Mouse (Mus musculus): ENCODE results near the gene Arhgap27. TPM values are rescaled to one million over a fixed set of nuclear protein-coding genes. Genes with fewer than 3 reads are reported as not detected.
"Not testable (repeated sequence)": the region's sequence is repeated elsewhere in the genome, so short reads cannot be mapped to it uniquely, and the experiment has no call there.

The Arhgap27 gene
- polyA plus RNA-seq (2017; shearing (Covaris generic)), result 10 to 100 TPM; 21.4 to 36.6 TPM

DNA sequence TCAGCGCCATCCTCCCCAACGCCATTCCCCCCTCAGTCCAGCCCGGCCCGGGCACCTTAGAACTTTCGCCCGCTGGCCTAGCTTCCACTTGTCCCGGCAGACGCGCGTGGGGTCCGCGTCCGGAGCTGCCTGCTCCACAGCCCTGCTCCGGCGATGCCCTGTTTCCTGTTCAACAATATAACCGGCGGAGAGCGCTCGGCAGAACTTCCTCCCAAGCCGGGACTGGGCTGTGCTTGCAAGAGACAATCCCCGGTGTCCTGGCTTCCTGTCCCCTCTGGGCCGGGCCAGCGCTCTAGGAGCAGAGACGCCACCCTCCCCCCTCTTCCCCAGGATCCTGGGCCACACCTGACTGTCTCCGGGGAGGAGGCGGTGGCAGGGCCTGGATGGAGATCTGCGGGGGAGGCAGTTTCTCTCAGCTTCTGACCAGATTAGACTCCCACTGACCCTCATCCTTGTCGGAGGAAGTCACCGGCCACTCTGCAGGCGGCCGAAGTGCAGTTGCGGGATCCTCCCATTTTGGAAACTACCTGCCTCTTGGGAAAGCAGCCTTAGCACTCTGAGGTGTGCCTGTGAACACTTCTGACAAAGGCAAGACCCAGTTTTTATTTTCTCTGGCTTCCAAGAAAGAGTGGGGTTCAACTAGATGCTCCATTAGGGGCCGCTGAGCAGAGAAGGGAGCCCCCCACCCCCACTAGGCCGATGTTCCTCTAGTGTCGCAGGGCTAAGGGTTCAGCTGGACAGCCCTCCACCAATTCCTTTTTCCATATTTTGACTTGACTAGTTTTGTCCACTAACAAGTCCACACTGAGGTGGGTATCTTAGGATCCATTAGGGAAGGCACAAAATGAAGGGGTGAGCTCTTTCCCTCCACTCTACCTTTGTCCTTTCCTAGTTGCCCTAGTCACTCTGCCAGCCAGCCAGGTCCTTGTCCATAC, at the start of gene Arhgap27:
Gene Arhgap27, minus strand, starts transcription at position 479 of the 935 bp plus-strand sequence.
- peak; percentile 66 for ATAC-seq

DNA sequence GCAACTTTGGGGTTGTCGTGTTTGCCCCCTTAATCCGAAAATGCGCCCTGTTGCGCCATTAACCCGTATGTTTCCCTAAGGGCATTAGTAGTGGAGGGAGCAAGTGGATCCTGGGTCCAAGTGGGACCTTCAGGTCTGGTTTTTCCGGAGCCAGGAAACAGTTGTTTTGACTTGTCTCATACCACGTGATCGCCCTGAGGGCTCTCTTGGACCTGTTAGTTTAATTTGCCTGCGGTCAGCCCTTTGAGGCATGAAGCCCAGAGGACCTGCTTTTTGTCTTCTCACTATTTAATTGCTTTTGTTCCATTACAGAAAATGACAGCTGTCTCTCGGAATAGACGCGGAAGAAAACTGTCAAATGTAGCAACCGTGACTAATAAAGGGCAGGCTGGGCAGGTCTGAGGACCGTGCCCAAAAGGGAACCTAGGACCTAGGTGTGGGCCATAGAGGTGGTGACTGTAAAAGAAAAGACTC, 49.5 kb upstream of the Arhgap27 start:
- ATAC-seq, result peak; percentile 8

DNA sequence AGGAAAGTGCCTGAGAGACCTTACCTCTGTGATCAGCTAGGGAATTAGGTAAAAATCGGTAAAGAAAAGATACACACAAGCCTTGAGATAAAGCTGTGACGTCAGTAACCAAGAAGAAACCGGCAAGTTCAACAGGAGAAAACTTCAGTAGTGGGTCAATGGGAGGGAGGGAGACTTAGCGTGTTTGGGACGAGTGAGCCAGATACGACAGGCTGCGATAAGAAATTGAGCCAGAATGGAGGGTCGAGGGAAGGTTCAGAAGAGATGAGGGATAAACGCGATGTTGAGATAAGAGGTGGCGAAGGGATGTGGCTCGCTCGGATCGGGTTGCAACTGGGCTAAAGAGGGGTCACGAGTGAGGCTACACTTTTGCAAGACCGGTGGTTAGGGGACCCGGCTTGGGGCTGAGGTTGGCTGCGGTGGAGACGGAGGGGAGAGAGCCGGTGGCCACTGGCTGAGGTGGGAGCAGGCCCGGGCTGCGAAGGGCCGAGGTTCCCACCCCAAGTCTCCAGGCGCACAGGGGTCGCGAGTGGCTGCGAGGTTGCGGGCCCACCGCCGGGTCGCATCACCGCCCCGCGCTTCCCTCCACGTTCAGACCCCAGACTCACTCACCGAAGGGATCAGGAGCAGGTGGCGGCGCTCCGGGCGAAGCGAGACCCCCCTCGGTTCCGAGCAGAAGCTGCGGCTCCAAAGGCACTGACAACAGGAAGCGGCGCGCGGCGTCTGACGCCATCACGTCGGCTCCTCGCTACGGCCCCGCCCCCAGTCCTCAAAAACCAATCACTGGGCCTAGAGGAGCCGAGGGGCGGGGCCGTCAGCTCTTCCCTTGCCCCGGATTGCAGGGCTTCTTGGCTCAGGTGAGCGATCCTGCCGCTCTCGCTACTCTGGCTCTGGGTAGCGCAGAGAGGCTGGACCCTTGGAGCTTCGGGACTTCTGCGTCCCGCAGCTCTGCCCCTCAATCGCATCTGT, 48.8 kb upstream of the Arhgap27 start, which contains the start of gene Plekhm1:
Gene Plekhm1, minus strand, starts transcription at position 707 of the 969 bp plus-strand sequence.
- ATAC-seq, result peak; percentile 97

DNA sequence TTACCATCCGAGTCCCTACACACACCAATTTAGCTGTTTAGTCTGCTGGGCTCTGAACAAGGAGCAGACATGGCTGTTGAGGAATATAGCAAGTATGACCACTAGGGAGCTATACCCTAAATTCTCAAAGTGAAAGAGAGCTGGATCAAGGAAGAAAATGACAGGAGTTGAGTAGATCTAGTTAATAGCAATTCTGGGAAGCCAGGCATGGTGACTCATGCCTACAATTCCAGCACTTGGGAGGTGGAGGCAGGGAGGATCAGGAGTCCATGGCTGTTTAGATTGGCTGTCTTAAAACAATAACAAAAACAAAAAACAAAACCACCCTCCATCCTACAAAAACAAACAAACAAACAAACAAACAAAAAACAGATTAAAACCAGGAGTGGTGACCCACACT, 47.8 kb upstream of the Arhgap27 start:
- no peak for ATAC-seq

DNA sequence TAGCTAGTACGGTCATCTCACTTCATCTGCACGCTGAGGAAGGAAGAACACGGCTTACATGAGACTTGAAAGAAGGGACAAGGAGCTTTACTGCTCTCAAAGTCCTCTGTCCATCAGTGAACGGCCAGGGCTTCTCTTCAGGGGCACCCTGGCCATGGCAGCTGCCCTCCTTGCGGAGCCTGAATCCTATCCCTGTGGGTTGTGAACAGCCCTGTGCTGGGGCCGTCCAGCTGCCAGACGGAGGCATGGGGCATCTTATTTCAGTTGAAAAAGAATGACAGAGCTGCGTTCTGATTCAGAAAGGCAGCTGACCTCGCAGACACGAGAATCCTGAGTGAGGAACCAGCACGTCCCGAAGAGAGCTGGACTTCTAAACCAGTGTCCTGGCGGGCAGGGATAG, 45.4 kb upstream of the Arhgap27 start:
- ATAC-seq, result no peak

DNA sequence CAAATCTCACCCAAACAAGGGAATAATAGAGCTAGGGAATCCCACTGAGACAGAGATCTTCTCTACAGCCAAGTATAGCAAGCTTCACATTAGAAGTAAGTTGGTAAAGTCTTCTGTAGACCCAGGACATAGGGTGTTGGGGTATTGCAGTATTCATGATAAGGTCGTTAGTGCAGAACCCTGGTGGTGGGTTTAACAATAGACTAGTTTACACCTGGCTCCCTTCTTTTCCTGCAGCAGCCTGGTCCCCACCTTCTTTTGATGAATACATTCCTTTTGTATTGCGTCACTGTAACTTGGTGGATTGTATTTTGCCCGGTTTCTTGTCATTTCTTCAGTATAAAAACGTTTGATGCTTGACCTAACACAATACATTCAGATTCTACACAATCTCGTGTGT, 43.6 kb upstream of the Arhgap27 start:
- not testable (repeated sequence) for ATAC-seq

DNA sequence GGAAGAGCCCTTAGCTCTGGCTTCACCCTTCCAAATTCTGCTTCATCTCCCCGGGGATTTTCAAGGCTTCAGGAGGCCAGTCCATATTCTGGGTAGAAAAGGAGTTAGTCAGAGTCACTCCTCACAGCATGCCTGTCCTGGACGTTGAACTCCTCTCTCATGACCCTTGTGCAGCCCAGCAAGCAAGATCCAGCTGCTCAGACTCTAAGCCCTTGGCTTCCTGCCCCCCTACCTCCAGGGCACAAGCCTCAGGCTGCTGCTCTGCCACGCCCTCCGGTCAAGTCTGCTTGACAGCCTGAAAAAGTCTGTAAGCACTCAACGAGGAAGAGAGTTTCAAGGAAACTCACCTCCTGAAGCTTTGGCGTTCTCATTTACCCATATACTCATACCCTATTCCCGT, 43.1 kb upstream of the Arhgap27 start:
- no peak for ATAC-seq

DNA sequence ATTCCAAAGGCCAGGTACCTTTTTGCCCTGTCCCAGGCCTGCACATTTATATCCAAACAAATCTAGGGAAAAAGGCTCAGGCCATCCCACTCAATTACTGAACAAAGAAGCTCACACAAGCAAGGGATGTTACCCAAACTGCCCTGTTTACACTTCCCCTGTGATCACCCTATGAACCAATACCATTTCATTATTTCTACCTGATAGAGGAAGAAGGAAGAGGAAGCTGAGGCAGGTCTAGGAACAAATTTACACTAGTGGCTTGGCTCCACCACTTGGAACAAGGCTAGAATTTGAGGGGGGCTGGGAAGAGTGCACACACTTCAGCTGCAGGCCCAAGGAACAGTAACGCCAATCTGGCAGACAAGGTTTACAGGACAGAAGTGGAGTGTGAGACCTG, 42.3 kb upstream of the Arhgap27 start:
- ATAC-seq, result no peak

DNA sequence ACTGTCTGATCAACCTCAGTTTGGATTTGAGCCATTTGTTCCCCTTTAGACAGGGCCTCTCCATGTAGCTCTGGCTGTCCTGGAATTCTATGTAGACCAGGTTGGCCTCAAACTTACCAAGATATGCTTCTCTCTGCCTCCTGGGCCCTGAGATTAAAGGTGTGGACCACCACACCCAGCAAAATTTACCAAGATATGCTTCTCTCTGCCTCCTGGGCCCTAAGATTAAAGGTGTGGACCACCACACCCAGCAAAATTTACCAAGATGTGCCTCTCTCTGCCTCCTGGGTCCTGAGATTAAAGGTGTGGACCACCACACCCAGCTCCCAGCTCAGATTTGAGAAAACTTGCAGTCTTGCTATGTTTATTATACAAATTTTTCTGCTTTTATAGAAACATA, 41.1 kb upstream of the Arhgap27 start:
- no peak for ATAC-seq

DNA sequence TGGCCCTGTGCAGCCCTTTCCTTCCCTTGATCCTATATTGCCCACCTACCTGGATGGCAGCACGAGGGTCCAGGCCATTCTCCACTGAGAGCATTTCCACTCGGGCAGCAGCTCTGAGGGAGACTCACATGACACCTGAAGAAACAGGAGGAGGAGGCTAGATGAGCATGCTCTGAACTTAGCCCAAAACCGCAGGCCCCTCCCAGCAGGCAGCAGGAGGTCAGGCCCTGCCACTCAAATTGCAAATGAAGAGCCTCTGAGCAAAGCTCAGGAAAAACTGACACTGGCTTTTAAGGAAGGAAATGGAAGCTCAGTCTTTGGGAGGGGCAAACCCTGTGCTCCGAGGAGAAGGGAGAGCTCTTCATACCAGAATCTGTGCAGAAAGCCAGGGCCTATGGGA, 40.3 kb upstream of the Arhgap27 start:
- no peak for ATAC-seq

DNA sequence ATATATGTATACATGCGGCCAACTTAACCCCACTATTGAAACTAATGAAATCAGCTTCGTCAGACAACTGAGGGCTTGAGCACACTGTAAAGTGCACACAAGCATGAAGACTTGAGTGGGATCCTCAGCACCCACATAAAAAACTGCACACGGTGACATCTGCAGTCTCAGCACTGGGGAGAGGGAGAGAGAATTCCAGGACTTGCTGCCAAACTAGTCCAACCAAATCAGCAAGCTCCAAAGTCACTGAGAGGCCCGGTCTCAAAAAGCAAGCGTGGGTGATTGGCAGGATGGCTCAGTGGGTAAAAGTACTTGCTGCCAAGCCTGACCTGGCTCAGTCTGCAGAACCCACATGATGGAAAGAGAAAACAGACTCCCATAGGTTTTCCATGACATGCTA, 39.2 kb upstream of the Arhgap27 start:
- no peak for ATAC-seq

DNA sequence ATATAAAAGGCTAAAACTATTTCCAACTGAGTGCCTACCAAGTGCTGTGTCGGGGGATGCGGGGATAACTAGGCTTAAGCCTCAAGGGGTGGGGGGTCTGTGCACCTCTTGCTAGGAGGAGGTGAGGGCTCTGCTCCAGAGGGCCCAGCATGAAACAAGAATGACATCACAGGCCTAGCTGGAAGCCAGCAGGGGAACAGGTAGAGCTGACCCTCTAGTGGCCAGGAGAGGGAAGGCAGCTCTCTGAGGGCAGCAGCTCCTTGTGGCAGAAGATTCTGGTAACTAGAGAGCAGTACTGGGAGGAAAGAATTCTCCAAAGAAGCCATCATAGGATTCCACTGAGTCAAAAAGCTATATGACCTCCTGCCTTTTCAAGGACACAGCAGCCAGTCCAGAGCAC, 38.7 kb upstream of the Arhgap27 start:
- peak; percentile 84 for ATAC-seq

DNA sequence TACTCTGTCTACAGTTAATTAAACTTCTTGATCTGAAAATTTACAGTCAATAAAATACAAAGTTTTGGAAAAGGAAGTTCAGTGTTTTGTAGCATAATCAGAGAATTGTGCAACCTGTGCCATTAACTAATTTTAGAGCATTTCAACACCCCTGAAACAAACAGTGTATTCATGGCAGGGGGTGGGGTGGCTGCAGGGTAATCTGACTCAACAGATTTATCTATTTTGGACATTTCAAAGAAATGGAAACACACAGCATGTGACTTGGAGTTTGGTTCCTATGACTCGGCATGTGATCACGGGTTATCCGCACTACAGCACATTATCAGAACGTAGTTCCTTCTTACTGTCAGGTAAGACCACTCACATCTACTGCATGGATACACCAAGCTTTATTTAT, 36.5 kb upstream of the Arhgap27 start:
- no peak for ATAC-seq

DNA sequence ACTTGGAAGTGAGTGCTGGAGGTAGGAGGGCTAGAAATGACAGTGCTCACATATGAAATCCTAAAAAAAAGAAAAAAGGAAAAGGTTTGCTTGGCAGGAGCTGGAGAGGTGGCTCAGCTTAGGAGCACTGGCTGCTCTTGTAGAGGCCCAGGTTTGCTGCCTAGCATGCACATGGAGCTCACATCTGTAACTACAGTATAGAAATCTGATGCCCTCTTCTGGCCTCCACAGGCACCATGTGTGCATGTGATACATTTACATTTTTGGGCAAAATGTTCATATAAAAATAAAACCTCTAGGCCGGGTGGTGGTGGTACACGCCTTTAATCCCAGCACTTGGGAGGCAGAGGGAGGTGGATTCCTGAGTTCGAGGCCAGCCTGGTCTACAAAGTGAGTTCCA, 35.6 kb upstream of the Arhgap27 start:
- ATAC-seq, result no peak

DNA sequence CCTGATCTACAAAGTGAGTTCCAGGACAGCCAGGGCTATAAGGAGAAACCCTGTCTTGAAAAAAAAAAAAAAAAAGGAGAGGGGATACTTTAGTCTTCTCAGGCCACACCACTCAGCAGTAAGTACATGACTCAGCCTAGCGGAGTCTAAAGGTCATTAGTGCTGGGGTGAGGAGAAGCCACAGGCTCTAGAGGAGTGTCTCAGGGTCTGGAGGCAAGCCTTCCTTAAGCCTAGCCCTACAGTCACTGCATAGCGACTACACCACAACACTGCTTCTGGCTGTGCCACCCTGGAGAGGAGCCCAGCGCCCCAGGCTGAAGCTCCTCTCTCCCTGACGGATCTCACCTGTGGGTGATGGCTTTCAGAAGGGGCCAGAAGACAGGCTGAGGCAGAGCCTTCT, 33.2 kb upstream of the Arhgap27 start:
- no peak for ATAC-seq

DNA sequence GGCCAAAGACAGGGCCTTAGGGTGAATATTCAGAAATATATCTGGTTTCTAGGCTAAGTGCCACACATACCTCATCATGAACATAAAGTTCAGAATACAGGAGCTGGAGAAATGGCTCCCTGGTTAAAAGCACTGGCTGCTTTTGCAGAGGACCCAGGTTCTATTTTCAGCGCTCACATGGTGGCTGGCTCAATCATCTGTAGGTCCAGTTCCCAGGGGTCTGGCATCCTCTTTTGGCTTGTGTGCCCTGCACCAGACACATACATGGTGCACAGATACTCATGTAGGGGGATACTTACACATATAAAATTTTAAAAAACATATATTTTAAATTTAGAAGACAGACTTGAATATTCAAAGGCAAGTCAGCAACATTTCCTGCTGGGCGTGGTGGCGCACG, 32.7 kb upstream of the Arhgap27 start:
- ATAC-seq, result no peak

DNA sequence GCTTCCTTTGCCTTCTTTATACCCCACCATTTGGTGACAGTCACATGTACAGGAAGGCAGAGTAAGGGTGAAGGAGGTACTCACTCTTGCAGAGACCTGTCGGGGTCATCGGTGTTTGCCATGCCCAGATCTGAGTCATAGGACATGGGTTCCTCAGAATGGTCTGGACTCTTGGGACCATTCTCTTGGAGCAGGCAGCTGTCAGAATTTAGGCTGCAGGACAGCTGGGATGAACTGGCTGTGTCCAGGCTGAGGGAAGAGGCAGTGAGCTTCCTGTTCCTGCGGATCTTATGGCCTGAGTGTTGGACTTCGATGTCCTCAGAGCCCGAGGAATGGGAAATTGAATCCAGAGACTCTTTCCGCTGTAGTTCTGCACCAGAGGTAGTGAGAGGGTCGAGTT, 31.1 kb upstream of the Arhgap27 start:
- no peak for ATAC-seq

DNA sequence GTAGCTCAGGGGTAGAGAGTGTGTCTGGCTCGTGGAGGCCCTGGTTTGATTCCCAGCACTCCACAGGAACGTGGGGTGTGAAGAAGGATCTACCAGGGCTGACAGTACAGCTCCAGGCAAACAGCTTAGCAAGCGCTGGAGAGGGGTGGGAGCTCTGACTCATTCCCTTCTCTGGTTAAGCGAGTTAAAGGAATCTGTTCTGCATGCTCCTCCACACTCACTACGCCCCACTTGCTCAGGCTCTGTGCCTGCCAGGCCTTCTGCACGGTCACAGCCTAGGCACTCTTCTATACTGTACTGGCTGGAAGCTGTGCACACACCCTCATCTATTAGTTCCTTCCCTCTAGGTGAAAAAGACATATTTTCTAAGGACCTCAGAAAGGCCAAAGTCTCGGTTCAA, 30.5 kb upstream of the Arhgap27 start:
- no peak for ATAC-seq

DNA sequence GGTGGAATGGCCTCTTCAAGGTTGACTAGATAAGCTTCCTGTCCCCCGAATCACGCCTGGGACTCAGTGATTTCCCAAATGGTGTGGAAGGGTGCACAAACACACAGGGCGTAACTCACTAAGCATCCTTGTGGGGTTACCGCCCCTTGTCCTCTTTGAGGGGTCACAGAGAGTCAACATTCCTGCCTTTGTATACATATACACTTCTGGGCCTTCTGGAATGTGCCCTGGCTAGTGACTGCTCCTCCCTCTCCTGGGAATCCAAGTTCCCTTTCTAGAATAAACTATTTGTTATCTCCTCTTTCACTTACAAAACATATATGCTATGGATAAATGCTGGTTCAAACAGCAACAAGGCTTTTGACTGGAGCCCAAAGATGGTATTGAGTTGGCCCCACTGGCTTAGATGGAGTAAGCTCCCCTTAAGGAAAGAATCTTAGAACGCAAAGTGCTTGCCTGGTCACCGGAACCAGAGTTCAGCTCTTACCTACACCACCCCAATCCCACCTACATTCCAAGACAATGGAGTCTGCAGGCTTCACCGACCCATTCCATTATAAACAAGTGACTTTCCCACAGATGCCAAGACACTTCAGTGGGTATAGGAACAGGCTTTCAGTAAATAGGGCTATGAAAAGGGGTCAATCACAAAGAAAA, 24.5 kb upstream of the Arhgap27 start:
- no peak for ATAC-seq

DNA sequence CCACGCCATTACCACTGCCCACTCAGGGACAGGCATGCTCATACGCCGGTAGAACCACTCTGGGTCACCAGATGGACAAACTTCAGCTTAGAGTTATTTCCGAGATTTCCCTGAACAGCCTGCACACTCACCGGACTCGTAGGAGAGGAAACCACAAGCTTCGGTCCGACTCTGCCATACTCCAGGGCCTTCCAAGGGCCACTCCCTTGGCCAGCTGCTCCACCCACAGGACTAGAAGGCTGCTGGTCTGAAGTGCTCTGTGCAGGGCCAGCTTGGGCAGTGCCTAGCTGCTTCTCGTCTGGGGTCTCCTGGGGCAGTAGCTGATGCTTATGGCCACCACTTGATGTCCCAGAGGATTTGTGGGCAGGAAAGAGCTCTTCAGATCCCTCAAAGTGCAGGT, 23.3 kb upstream of the Arhgap27 start:
- ATAC-seq, result no peak

DNA sequence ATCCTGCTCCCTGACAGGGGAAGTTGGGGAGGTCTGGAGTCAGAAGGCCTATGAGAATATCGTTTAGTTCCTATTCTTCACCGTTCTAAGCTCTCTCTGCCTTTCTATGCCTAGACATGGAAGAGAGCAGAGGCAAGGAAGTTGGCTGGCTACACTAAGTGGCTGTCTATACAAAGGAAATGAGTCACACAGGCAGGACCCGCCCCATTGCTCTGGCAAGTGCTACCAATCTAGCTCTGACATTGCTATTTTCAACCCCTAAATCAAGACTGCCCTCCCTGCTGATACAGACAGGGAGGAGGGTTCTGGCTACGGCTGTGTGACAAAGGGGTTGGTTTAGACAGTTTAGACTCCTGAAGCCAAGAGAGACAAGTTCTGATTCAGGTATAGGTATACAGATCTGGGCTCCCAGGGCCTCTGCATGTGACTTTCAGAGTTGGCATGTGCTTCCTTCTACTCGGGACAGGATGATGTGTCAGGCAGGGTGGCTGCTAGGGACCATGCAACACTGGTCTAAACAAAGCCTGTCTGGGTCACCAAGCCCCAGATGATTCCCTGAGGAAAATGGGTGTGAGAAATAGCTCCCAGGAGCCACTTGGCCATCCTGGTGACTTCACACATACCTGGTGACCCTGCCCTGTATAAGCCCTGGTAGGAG, 18.6 kb upstream of the Arhgap27 start:
- peak; percentile 97 for ATAC-seq

DNA sequence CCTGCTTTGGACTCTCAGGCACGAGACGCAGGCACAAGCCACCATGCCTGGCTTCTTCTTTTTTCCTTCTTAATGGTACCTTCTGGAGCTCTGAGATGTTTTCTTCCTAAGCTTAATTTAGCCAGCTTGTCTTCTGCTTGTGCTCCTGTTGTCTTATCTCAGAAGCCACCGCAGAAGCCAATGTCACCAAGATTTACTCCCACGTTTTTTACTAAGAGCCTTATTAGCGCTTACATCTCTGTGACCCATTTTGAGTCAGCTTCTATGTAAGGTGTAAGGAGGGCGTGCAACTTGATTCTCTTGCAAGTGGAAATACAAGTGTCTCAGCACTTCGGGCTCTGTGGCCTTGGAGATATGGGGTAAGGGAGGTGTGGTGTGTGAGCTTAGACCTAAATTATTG, 18.0 kb upstream of the Arhgap27 start:
- peak; percentile 31 for ATAC-seq
